Mouse (Mus musculus) kidney, postnatal 14 days (tissue): Measurements from ENCODE around the gene Tesc.
A peak's percentile ranks its signal among the peaks of the same experiment; 100 is the strongest.

Source experiments
- DNase-seq: peaks from one replicate; pipeline ENCODE4 v3.0.0; 2022; ENCODE audit warnings: mixed read lengths

Gene Tesc

GRCm38 (mm10) chr5:118079354-118079753 is 51.8 kb downstream of the Tesc start:
- DNase-seq = no peak

- DNase-seq = no peak
These were observed 52.3 kb downstream of the Tesc start for GRCm38 (mm10) chr5:118079839-118080250.

GRCm38 (mm10) chr5:118081374-118081949 is 53.9 kb downstream of the Tesc start:
- no peak for DNase-seq

GRCm38 (mm10) chr5:118081996-118082395 is 54.5 kb downstream of the Tesc start:
- no peak for DNase-seq

- no peak for DNase-seq
These were observed 55.6 kb downstream of the Tesc start for GRCm38 (mm10) chr5:118083060-118083638.

GRCm38 (mm10) chr5:118084171-118084727 is 56.7 kb downstream of the Tesc start:
- no peak for DNase-seq

- no peak for DNase-seq
These were observed 57.8 kb downstream of the Tesc start for GRCm38 (mm10) chr5:118085313-118085712.

- no peak for DNase-seq
These were observed 59.4 kb downstream of the Tesc start for GRCm38 (mm10) chr5:118086956-118087355.

- DNase-seq = no peak
These were observed 61.6 kb downstream of the Tesc start for GRCm38 (mm10) chr5:118089102-118089501.

GRCm38 (mm10) chr5:118090101-118090500 is 62.6 kb downstream of the Tesc start:
- DNase-seq = no peak

- DNase-seq = peak; percentile 33
These were observed 63.3 kb downstream of the Tesc start for GRCm38 (mm10) chr5:118090837-118091236.

GRCm38 (mm10) chr5:118093321-118094035 is 65.9 kb downstream of the Tesc start:
- no peak for DNase-seq

- DNase-seq = no peak
These were observed 67.9 kb downstream of the Tesc start for GRCm38 (mm10) chr5:118095433-118095832.

- no peak for DNase-seq
These were observed 68.3 kb downstream of the Tesc start for GRCm38 (mm10) chr5:118095849-118096248.

GRCm38 (mm10) chr5:118096317-118096716 is 68.8 kb downstream of the Tesc start:
- DNase-seq = no peak

- no peak for DNase-seq
These were observed 71.7 kb downstream of the Tesc start for GRCm38 (mm10) chr5:118099069-118099869.

- no peak for DNase-seq
These were observed 72.4 kb downstream of the Tesc start for GRCm38 (mm10) chr5:118099870-118100478.

- DNase-seq = no peak
These were observed 78.0 kb downstream of the Tesc start for GRCm38 (mm10) chr5:118105536-118105935.

- no peak for DNase-seq
These were observed 79.1 kb downstream of the Tesc start for GRCm38 (mm10) chr5:118106667-118107066.

- DNase-seq = no peak
These were observed 80.7 kb downstream of the Tesc start for GRCm38 (mm10) chr5:118108124-118108793.

GRCm38 (mm10) chr5:118108794-118109440 is 81.4 kb downstream of the Tesc start:
- DNase-seq = no peak
